Mouse (Mus musculus) right cerebral cortex, postnatal 14 days (tissue): ENCODE data around the gene Slc25a26.
"Not testable (repeated sequence)": the region's sequence is repeated elsewhere in the genome, so short reads cannot be mapped to it uniquely, and the experiment has no call there.

Experiments used
- DNase-seq: peaks from one replicate; pipeline ENCODE4 v3.0.0; 2022

Slc25a26 gene

DNA sequence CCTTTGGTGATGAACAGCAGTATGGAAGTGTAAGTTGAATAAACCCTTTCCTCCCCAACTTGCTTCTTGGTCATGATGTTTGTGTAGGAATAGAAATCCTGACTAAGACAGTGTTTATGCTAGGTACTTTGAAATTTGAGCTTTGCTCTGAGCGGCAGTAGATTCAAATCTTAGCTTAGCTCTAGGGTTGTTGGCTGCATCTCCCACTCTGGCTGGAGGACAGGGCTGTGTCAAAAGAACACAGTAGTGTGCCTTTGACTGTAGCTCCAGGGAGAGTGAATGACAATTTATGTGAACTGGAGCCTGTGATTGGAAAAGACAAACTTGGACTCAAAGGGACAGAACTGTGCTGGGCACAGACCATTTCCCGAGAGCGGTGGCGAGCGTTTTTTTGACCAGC lies 53.0 kb downstream of the Slc25a26 start:
- no peak for DNase-seq

DNA sequence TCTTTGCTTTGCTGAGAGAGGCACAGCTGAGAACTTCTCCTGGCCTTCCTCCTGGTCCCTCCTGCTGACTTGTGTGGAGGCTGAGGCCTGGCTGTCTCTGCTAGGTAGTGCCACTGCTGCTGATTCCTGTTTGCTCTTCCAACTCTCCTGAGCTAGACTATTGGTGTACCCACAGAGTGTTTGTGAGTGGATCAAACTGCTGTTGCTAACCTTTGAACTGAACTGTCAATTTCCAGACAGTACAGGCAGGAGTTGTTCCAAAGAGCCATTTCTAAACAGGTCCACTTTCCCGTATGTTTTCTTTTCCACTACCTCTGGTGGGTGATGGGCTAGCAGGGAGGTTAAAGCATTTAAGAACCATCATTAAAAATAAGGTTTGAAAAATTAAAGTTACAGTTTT lies 58.5 kb downstream of the Slc25a26 start:
- DNase-seq: not testable (repeated sequence)

DNA sequence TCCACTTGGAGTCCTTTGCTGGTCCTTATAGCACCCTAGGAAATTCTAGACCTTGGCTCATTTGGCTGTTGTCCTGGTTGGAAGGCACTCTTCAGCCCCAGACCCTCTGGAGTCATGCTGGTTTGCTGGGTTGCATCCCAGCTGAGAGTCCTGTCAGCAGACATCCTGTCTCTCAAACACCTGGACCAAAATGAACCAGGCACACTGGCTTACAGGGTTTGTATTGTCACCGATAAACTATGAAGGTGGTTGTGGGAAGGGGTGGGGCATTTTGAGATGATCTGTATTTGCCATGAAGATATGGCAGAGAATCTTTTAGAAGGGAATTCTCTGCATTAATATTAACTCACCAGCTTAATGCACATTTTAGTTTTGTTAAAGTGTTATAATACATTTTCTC lies 60.8 kb downstream of the Slc25a26 start:
- DNase-seq: no peak

DNA sequence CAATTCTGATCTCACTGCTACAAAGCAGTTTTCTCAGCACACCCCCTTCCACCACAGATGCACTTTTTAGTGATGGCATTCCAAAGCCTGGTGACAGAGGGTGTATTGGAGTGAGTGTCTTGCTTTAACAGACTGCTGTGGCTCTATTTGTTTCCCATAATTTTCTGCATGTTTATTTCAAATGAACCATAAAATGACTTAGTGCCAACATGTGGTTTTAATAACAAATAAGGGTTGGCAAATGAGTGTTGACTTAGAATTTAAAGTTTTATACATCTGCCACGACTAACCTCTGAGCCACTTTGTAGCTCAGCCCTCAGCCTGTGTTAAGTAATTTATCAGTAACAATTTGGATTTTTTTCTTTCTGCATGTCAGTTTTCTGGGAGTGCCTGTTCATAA lies 61.2 kb downstream of the Slc25a26 start:
- DNase-seq: no peak

DNA sequence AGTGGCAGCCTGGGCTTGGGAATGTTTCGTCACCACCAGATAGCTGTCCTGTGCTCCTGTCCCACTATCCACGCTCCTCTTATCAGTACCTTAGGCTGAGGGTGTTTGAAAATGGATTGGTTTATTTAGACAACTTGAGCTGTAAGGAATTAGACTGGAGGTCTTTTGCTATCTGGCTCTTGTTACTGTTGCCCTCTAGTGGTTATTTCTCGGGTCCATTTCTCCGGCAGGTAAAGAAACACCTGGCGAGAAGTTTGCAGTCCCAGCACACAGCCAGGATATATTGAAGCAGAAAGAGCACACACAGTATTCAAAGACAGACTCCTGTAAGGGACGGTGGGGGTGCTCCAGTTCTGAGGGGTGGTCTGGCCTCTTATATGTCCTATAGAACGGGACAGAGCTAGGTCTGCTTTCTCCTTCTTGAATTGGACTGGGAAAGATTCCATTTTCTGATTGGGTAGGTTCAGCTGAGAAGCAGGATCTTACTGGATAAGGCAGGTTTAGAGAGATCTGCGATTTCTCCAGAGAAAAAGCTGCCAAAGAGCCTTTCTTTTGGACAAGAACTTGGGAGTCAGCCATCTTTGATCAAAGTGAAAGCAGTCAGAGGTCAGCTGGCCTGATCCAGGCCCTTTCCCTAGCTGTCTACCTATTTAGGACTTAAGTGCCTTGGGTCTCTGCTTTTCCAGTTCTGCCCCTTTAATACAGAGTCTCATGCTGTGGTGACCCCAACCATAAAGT lies 63.2 kb downstream of the Slc25a26 start:
- DNase-seq: no peak

DNA sequence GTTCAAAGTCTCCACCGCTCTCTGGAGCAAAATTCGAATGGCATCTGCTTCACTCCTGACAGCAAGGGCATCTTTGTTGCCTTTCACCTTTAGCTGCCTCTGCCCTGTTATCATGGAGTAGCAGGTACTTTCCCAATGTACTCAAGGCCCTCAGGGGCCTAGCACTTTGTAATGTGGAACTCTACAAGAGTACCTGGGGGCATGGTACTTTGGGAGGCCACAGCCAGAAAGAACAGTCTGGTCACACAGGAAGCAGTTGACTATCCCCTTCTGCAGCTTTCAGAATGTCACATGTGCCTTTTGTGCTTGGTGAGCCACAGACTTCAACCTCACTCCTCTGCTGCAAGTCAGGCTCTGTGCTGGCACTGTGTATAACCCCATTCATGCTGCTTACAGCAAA lies 65.6 kb downstream of the Slc25a26 start:
- no peak for DNase-seq

DNA sequence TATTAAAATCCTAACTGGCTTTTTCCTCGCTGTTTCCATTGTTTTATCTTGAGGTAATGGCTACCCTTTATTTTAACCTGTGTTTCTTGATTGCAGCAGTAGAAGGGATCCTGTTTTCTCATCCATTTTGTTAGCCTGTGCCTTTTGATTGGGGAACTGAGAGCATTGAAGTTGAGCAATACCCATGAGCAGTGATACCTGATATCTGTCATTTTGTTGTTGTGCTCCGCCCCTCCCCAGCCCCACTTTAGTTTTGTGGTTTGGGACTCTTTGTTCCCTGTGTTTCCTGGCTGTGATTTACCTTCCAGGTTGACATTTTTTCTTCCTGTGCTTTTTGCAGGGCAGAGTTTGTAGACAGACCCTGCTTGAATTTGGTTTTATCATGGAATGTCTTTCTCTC lies 67.9 kb downstream of the Slc25a26 start:
- no peak for DNase-seq

DNA sequence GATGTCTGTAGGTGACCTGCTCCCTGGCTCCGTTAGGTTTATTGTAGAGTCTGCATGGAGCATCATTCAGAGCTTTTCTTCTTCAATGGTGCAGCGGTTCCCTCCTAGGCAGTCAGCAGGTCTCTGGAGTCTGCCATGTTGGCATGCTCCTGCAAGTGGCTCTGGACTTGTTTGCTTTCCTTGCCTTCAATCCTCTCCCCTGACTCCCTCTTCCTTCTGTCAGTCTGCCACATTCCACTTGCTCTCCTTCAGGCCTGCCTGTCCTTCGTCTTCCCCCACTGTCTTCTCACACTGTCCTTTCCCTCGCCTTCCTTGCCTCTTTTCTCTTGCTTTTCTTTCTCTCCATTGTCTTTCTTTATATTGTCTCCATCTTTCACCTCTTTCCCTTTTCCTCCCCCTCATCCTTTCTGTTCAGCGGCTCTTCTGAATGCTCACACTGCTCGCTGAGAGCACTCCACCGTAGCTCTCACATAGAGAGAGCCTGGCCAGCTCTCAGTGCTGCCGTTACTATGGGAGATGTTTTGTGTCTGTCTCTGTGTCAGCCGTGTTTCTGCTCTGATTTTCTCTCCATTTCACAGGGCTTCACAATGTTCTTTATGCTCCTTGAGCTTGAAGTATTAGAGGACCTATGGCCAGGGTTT lies 75.5 kb downstream of the Slc25a26 start:
- DNase-seq: no peak

DNA sequence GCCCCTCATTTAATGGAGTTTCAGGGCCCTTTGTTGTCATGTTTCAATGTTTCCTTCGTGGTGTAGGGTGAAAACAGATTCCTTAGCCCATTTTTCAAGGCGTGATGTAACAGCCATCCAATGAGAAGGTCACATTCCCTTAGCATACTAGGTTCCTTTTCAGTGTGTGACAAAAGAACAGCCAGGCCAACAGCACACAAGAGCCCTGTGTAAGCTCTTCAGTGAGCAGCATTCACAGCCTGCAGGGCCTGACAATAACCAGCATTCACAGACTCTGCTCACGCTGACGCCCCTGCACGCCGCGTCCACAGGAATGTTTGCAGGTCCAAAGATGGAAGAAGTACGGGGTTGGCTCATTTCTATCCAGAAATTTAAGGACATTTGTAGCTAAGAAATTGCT lies 77.9 kb downstream of the Slc25a26 start:
- DNase-seq: no peak

DNA sequence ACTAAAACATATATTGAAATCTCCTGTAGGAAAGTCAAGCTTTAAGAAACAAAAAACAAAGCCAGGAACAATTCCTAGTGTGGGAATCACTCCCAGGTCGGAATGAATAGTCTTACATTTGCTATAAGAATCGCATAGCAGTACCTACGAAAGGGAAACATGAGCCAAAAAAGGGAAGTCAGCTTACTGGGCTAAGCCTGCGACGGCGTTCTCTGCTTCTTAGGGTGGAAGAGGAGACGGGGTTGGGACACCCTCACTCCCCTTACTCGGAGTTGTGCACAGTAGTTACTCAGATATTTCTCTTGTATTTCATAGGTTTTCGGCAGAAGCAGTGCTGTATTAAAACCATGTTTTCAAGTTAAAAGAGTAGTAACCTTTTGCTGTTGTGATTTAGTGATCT lies 81.9 kb downstream of the Slc25a26 start:
- DNase-seq: no peak

DNA sequence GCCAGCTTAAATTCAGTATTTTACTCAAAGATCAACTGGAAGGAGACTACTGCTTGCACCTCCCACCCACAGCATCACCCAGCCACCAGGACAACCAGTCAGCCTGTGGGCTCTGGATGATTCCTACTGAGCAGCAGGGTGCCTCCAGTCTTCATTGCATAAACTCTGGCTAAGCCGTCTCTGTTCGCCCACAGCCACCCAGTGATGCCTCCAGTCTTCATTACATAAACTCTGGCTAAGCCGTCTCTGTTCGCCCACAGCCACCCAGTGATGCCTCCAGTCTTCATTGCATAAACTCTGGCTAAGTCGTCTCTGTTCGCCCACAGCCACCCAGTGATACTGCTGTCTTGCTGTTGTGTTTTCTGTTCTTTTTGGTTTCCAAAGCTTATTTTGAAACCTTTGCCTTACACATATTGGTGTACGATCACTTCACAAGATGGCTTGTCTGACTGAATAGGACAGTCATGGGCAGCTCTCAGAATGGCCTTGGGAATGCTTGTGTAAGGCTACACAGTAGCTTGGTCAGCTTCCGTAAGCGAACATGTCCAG lies 84.1 kb downstream of the Slc25a26 start:
- no peak for DNase-seq

DNA sequence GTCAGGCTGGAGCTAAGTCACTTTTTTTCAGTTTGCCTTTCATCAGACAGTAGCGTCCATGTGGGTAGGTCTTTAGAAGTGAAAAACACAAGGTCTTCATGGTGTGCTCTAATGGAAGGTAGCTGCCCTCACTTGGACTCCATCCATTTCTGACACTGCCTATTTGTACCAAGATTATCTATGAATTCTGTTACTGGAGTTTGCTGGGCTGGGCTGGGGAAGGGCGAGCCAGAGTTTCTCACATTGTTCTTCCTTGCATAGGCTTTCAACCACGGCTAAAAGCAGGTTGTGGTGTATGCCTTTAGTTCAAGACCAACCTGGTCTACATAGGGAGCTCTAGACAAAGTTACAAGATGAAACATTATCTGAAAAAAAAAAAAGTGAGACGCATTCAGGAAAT lies 84.8 kb downstream of the Slc25a26 start:
- DNase-seq: no peak

DNA sequence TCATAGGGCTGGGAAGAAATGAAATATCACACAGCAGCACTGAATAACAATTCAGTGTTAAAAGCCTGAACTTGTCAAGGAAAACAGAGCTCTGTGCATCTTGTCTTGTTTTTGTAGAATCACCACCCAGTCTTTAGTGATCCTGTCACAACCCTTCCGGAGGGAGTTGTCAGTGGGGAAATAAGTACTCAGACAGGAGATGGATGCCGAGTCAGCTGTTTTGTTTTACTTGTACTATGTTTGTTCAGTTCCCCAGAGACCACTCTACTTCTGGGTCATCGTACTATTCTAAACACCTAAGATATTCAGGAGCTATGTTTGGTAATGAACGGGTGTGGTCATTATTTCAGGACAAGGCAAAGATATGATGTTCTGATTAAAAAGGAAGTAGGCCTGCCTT lies 88.2 kb downstream of the Slc25a26 start:
- no peak for DNase-seq

DNA sequence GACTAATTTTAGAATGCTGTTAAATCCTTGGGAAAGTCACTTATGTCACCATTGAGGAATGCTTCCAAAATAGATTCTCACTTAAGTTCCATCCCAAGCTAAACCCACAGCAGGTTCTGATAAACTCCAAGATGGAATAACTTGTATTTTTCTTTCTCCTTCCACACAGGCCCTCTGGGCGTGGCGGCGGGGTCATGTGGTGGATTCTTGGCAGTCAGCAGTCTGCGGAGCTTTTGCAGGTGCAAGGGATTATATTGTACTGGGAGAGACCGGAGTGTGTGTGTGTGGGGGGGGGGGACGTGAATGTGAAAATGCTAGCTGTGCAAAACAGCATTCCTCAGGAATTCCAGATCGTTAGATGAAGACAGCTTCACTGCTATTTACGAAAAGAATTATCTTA lies 92.1 kb downstream of the Slc25a26 start:
- no peak for DNase-seq

DNA sequence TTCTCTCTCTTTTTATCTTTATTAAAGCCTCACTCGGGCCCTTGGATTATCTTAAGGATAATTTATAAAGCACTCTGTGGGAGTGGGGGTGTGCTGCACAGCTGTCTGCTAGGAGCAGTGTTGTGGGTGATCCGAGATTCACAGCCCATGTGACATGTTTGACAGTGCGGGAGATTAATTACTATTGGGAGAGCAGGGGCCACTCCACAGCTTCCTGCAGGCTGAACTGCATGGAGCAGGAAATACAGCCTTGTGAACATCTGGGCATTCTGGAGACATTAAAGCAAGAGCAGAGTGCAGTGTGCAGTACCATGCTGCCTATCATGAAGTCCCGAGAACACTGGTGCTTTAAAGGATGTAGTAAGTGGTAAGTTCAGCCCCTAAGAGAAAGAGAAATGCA lies 92.6 kb downstream of the Slc25a26 start:
- no peak for DNase-seq

DNA sequence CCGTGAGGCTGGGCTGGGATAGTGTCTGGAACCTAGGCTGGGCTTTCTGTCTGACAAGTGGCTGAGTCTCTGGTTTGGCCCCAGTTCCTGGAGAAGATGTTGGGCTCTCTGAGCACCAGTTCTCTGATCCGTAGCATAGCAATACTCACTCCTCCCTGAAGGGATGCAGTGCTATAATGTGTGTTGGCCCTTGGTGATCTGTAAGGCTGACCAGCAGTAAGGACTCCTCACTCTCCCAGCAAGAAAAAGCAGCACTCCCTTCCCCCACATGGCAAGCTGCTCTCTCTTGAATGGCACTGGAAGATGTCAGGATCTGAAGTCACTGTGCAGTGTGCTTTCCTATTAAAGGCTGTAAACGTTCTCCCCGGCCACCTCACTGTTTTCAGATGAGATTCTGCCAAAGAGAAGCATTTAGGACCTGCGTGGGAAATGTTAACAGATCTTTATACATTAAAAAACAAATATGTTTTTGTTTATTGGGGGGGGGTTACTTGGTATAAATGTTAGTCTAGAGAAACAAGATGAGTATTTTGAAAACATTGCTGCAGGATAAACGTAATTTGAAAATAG lies 94.0 kb downstream of the Slc25a26 start:
- DNase-seq: no peak

DNA sequence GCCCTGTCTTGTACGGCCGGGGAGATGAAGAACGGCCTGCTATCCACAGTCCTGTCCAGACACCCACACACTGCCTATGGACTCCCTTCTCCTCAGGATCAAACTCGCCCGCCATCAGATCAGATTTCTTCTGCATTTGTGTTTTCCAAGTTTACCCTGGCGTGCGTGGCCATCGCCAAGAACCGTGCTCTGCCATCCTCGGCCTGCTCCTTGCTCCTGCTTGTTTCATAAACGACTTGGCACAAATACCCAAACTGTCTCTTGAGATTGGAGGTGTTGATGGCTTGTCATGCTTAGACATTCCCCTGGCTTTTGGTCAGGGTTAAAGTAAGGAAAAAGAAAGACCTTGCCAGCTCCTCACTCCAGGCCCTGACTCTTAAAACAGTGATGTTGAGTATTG lies 94.6 kb downstream of the Slc25a26 start:
- DNase-seq: no peak

DNA sequence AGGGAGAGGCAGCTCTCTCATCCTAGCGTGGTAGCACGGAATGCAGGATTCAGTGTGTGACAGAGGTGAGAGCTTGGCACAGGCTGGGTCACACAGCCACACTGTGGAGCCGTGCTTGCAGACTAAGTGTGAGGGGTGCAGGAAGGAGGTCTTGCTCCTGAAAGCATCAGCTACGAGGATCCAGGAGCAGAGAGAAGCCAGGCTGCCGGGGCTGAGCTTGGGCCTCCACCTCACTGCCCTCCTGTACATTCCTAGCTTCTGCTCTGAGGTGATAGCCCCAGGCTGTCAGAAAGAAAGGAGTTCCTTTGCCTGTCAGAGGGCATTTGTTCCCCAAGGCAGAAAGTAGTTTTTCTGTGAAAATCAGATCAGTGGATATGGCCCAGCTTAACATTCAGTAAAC lies 95.1 kb downstream of the Slc25a26 start:
- no peak for DNase-seq

DNA sequence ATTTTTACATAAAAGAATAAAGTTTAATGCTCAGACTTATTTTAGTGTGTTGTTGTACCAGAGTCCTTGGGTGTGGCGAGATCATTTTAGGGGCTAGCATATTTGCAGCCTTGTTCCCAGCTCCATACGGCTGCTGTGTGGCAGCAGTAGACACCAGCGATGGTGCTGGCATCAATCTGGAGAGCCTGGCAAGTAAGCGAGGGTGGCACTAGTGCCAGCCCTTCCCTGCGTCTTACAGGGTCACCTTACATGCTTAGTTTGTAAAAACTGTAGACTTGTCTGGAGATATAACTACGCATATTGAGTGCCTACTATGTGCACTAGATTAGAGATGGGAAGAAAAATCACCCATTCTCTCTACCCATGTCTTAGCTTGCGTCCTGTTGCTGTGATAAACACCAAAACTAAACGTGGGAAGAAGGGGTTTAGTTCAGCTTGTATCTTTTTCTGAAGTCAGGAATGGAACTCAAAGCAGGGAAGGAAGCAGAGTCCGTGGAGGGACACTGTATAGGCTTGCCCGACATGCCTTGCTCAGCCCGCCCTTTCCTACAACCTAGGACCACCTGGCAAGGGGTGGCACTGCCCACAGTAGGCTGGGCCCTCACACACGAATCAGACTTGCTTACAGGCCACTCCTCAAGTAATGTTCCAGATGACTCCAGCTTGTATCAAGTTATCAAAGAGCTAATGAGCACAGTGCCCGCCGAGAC lies 96.1 kb downstream of the Slc25a26 start:
- DNase-seq: no peak

DNA sequence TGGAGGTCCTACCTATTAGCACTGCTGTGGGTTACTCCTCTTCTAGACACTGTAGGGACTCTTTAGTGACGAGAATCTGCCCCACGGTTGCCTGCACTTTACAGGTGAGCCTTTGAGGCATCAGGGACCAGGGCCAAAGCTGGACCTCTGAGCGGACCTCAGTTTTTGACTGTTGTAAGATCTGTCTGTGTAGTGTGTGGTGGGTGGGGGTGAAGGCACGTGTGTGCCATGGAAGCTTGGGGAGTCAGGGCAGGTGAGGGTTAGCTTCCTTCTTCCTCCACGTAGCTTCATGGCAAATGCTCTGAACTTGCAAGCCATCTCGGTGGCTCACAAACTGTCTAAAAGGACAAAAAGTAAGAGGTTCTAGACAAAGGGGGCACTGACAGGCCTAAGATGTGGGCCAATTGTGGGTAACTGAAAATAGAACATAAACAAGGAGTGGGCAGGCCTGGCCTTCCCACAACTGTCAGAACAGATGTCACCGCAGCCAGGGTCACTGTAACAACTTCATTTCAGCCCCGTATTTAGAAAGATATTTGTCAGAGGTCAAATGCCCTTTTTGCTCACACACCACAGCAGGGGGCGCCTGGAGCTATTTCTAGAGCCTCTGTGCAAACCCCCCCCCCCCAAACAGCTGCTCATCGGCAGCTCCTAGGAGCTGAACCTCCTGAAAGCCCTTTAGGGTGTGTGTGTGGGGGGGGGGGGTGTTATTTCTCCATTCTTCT lies 96.8 kb downstream of the Slc25a26 start:
- no peak for DNase-seq

DNA sequence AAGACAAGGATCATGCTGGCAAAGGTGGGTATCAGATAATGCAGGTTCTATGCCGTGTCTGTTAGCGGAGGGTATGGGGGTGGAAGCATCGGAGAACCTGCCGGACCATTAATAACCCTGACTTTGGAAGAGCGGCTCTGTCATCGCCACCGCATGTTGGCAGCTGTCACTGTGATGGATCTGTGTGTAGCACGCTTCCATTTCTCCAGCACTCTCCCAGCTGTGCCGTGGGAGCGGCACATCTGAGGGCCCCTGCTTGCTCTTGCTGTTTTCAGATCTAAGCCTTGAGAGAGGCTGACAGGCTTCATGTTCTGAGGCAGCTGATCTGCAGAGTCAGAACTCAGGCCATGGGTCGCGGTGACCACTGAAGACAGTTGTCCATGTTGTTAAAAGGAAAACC lies 98.3 kb downstream of the Slc25a26 start:
- no peak for DNase-seq

DNA sequence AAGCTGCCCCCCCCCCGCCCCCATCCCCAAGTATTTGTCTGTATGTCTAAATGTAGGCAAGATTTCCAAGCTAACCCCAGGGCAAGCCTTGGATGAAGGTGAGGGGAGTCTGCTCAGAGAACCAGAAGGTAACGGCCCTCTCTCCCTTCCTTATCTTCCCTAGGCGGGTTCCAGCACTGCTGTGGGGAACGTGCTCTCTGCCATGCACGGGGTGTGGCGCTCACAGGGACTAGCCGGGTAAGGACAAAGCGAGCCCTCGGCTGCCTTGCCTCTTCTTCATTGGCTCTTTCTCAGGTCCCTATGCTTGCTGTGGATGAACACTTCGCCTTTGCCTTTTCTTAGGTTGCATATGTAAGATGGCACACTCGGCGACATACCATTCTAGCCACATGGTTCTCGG lies 98.9 kb downstream of the Slc25a26 start:
- no peak for DNase-seq

DNA sequence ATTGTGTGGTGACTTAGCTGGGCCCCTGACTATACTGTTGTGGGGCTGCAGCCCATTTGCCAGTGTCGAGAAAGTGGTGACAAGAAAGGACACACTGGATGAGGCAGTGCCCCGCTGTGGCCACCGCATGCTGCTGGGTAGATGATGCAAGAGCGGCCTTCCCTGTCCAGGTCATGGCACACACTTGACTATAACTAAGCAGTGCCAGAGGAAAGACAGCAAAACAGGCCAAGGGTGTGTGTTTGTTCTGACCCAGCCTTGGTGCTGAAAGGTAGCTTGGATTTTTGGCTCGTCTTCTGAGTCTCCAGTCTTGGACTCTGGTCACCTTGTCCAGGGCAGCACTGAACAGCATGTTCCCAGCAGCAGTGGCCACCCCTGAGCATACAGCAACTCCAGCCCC lies 101.0 kb downstream of the Slc25a26 start:
- no peak for DNase-seq
